Mouse (Mus musculus): ENCODE data around the gene Cx3cr1. TPM values are rescaled to one million over a fixed set of nuclear protein-coding genes. Genes with fewer than 3 reads are reported as not detected.
A peak's percentile ranks its signal among the peaks of the same experiment; 100 is the strongest.

Gene Cx3cr1
- polyA plus RNA-seq, 1 experiment, result 65.4 TPM

GRCm38 (mm10) chr9:120007833-120008232 lies 61.8 kb downstream of the Cx3cr1 start:
- H3K4me1 ChIP-seq (ENCODE audit: control insufficient read depth, insufficient read depth, low read length), result peaks cover 10% of the 10 kb centered on the region
- no peak overlapping the region for H3K27ac ChIP-seq (ENCODE audit: insufficient read depth, low read depth, low read length)
- TF ChIP-seq POLR2A (IDR thresholded peaks at IDR 0.05; ENCODE audit: borderline replicate concordance, low read depth, low read length) (no peak), CTCF (IDR thresholded peaks at IDR 0.05; ENCODE audit: low read depth, low read length) (no peak)
- H3K4me3 ChIP-seq (ENCODE audit: insufficient read depth, low read length), result no peak overlapping the region

DNA sequence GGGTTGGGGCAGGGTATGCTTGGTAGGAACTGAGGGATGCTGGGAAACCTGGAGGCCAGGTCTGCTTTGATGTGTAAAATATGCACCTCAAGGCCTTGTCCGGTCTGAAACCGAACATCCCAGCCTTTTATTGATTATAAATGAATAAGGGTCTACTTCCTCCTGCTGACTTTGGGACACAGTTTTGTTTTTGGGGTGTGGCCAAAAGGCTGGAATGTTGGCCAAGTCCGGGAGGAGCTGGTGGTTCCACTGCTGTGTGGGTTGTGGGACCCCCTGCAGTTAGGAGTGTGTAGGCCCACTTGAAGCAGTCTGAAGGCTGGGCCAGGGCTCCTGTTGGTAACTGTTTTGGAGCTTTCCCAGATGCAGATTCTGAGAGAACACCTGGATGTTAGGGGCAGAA lies 63.7 kb downstream of the Cx3cr1 start:
- no peak for TF ChIP-seq POLR2A (IDR thresholded peaks at IDR 0.05; ENCODE audit: borderline replicate concordance, low read depth, low read length)
- no peak for TF ChIP-seq CTCF (IDR thresholded peaks at IDR 0.05; ENCODE audit: low read depth, low read length)

DNA sequence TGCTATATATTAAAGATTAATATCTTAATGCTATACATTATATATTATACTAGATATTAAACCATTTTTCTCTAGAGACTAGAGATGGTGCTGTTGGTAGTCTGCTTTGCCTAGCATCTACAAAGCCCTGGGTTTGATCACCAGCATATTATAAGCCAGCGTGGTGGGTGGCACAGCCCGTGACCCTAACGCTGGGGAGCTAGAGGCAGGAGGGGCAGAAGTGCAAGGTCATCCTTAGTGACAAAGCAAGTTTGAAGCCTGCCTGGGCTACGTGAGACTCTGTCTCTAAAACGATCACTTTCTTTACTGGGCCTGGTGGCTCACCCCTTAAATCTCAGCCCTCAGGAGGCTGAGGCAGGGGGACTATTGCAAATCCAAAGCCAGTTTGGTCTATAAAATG lies 66.8 kb downstream of the Cx3cr1 start:
- Histone ChIP-seq H3K27ac (ENCODE audit: insufficient read depth, low read depth, low read length) (no peak overlapping the region), H3K4me3 (ENCODE audit: insufficient read depth, low read length) (no peak overlapping the region), H3K4me1 (ENCODE audit: control insufficient read depth, insufficient read depth, low read length) (peaks cover 7% of the 10 kb centered on the region)
- TF ChIP-seq CTCF (IDR thresholded peaks at IDR 0.05; ENCODE audit: low read depth, low read length) (no peak), POLR2A (IDR thresholded peaks at IDR 0.05; ENCODE audit: borderline replicate concordance, low read depth, low read length) (no peak)

More for the DNA sequence above, 63.7 kb downstream of the Cx3cr1 start:
- Histone ChIP-seq H3K27ac (ENCODE audit: insufficient read depth, low read depth, low read length) (no peak overlapping the region), H3K4me1 (ENCODE audit: control insufficient read depth, insufficient read depth, low read length) (peaks cover 7% of the 10 kb centered on the region), H3K4me3 (ENCODE audit: insufficient read depth, low read length) (no peak overlapping the region)

GRCm38 (mm10) chr9:120001945-120002725 lies 67.5 kb downstream of the Cx3cr1 start:
- no peak overlapping the region for H3K27ac ChIP-seq (ENCODE audit: insufficient read depth, low read depth, low read length)
- peaks cover 7% of the 10 kb centered on the region for H3K4me1 ChIP-seq (ENCODE audit: control insufficient read depth, insufficient read depth, low read length)
- peak overlapping the region; percentile 49 for H3K4me3 ChIP-seq (ENCODE audit: insufficient read depth, low read length)
- TF ChIP-seq POLR2A (IDR thresholded peaks at IDR 0.05; ENCODE audit: borderline replicate concordance, low read depth, low read length) (no peak), CTCF (IDR thresholded peaks at IDR 0.05; ENCODE audit: low read depth, low read length) (no peak)

- H3K27ac ChIP-seq (ENCODE audit: insufficient read depth, low read depth, low read length), result no peak overlapping the region
- no peak overlapping the region for H3K4me3 ChIP-seq (ENCODE audit: insufficient read depth, low read length)
- no peak for TF ChIP-seq POLR2A (IDR thresholded peaks at IDR 0.05; ENCODE audit: borderline replicate concordance, low read depth, low read length)
- TF ChIP-seq CTCF (IDR thresholded peaks at IDR 0.05; ENCODE audit: low read depth, low read length), result no peak
- peaks cover 7% of the 10 kb centered on the region for H3K4me1 ChIP-seq (ENCODE audit: control insufficient read depth, insufficient read depth, low read length)
These were observed 68.9 kb downstream of the Cx3cr1 start for GRCm38 (mm10) chr9:120000761-120001160.

- no peak overlapping the region for H3K4me3 ChIP-seq (ENCODE audit: insufficient read depth, low read length)
- TF ChIP-seq POLR2A (IDR thresholded peaks at IDR 0.05; ENCODE audit: borderline replicate concordance, low read depth, low read length) (no peak), CTCF (IDR thresholded peaks at IDR 0.05; ENCODE audit: low read depth, low read length) (no peak)
- peaks cover 7% of the 10 kb centered on the region for H3K4me1 ChIP-seq (ENCODE audit: control insufficient read depth, insufficient read depth, low read length)
- no peak overlapping the region for H3K27ac ChIP-seq (ENCODE audit: insufficient read depth, low read depth, low read length)
These were observed 70.0 kb downstream of the Cx3cr1 start for GRCm38 (mm10) chr9:119999636-120000035.

DNA sequence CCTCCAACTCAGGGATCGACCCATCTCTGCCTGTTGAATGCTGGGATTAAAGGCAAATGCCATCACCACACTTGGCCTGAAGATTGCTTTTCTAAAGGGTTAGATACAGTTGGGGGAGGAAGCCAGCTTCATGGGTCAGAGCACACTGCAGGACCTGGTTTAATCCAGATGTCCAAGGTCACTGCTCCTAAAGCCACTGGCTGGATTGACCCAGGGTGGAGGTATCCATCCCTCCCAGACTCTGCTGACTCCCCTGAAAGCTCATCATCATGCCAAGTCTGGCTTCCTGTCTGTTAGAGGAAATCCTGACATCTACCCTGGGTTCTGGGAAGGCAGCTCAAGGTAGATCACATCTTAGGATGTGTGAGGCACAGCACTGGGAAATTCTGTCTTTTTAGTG lies 70.9 kb downstream of the Cx3cr1 start:
- no peak for TF ChIP-seq POLR2A (IDR thresholded peaks at IDR 0.05; ENCODE audit: borderline replicate concordance, low read depth, low read length)
- TF ChIP-seq CTCF (IDR thresholded peaks at IDR 0.05; ENCODE audit: low read depth, low read length), result no peak
- Histone ChIP-seq H3K4me3 (ENCODE audit: insufficient read depth, low read length) (no peak overlapping the region), H3K27ac (ENCODE audit: insufficient read depth, low read depth, low read length) (no peak overlapping the region), H3K4me1 (ENCODE audit: control insufficient read depth, insufficient read depth, low read length) (peaks cover 7% of the 10 kb centered on the region)

DNA sequence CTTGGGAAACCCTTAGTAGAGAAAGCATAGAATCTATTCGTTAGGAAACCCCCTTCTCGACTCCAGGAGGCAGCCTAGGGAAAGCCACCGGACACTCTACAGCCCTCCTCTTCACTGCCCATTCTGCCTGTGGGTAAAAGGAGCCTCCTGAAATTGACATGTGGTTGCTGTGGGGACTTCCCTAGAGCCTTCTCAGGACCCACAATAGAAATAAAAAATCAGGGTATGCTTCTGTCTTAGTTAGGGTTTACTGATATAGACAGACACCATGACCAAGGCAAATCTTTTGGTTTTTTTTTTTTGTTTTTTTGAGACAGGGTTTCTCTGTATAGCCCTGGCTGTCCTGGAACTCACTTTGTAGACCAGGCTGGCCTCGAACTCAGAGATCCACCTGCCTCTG lies 73.6 kb downstream of the Cx3cr1 start:
- H3K4me1 ChIP-seq (ENCODE audit: control insufficient read depth, insufficient read depth, low read length), result no peaks in the 10 kb centered on the region
- no peak overlapping the region for H3K27ac ChIP-seq (ENCODE audit: insufficient read depth, low read depth, low read length)
- H3K4me3 ChIP-seq (ENCODE audit: insufficient read depth, low read length), result no peak overlapping the region
- TF ChIP-seq POLR2A (IDR thresholded peaks at IDR 0.05; ENCODE audit: borderline replicate concordance, low read depth, low read length) (no peak), CTCF (IDR thresholded peaks at IDR 0.05; ENCODE audit: low read depth, low read length) (no peak)

- H3K4me1 ChIP-seq (ENCODE audit: control insufficient read depth, insufficient read depth, low read length), result no peaks in the 10 kb centered on the region
- no peak for TF ChIP-seq CTCF (IDR thresholded peaks at IDR 0.05; ENCODE audit: low read depth, low read length)
- TF ChIP-seq POLR2A (IDR thresholded peaks at IDR 0.05; ENCODE audit: borderline replicate concordance, low read depth, low read length), result no peak
- no peak overlapping the region for H3K27ac ChIP-seq (ENCODE audit: insufficient read depth, low read depth, low read length)
- no peak overlapping the region for H3K4me3 ChIP-seq (ENCODE audit: insufficient read depth, low read length)
These were observed 75.5 kb downstream of the Cx3cr1 start for GRCm38 (mm10) chr9:119994207-119994606.

DNA sequence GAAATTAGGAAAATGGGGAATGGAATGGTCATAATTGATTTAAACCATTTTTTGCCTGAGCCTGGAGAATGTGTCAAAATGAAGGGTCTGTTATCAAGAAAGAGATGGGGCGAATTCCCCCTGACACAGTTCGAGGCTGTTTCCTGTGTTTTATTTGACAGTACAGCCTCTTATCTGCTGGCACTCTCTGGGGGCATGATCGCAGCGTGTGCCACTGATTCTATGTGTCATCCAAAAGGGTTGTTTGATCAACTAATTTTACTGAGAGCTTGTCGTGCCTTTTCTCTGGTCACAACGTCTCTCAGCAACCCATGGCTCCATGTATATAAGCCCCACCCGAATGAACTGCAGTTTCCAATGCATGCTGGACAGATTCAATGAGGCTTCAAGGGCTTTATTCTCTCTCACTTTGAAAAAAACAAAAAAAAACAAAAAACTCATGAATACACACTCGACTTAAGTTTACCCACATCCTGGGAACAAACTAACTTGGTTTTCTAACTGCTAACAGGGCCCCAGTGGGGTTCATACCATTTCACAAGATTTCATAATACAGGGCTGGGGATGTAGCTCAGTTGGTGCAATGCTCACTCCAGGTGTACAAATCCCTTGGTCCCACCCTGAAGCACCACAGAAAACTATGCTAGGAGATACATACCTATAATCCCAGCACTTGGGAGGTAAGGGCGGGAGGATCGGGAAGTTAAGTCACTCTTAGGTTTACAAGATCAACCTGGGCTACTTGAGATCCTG lies 76.4 kb downstream of the Cx3cr1 start:
- Histone ChIP-seq H3K4me3 (ENCODE audit: insufficient read depth, low read length) (no peak overlapping the region), H3K4me1 (ENCODE audit: control insufficient read depth, insufficient read depth, low read length) (no peaks in the 10 kb centered on the region), H3K27ac (ENCODE audit: insufficient read depth, low read depth, low read length) (no peak overlapping the region)
- TF ChIP-seq CTCF (IDR thresholded peaks at IDR 0.05; ENCODE audit: low read depth, low read length) (no peak), POLR2A (IDR thresholded peaks at IDR 0.05; ENCODE audit: borderline replicate concordance, low read depth, low read length) (no peak)

Measured in bone marrow macrophage, adult 2 months (primary cell).